Mouse (Mus musculus): ENCODE data around the gene Gm49486.

DNA sequence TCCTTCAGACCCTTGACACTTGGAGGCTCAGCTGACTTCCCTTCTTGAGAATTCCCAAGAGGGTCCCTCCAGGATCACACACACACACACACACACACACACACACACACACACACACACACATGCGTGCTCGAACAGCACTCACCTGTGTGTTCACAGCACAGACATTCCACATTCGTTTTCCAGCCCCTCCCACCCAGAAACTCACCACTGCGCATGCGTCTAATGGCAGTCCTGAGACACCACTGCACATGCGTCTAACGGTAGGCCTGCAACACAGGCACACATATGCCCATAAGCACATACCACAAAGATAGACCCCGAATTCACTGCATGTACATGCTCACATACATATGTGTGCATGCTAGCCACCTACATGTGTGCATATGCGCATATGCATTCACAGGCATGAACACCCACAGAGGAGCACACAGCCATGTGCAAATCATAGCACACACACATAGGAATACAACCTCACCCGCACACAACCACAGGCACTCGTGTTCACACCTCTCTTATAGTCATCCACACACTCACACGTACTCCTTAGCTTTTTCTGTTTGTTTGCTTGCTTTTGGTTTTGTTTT lies 29.7 kb upstream of the Gm49486 start:
- TF ChIP-seq CTCF (IDR thresholded peaks at IDR 0.05; ENCODE audit: control insufficient read depth, insufficient read depth, low read length) (no peak), POLR2A (IDR thresholded peaks at IDR 0.05; ENCODE audit: borderline replicate concordance, control insufficient read depth, low read depth, low read length) (no peak)
